In genomic region chr11:55386424-55387063, GRCm38 (mm10) we compare ENCODE assay signal across 7 mouse cellular contexts. TPM values are rescaled to one million over a fixed set of nuclear protein-coding genes. Genes with fewer than 3 reads are reported as not detected.
DNase-seq lines count a peak whose midpoint lies in the region; ATAC-seq and TF ChIP-seq lines count a peak whose summit lies in the region.

No protein-coding gene starts in this region.

- DNase-seq in adrenal gland, postnatal 14 days = peak; percentile 92
- DNase-seq in embryo, embryonic 11.5 days (ENCODE audit: low read depth, low spot score) = peak; percentile 87
- peak; percentile 76 to 85 for DNase-seq in gastrocnemius, postnatal 4 days (ENCODE audit: low spot score in 2 of 2)
- peak; percentile 85 for DNase-seq in kidney, adult 2 months
- peak; percentile 94 for DNase-seq in limb, embryonic 11.5 days (ENCODE audit: low spot score)
- peak; percentile 65 to 82 for DNase-seq in spleen, postnatal 10 days (ENCODE audit: low spot score in 2 of 2)

- H3K4me1 ChIP-seq in kidney, adult 2 months (ENCODE audit: control insufficient read depth, insufficient read depth, low read length) = no peaks in the 10 kb centered on the region
- no peaks in the 10 kb centered on the region for H3K4me1 ChIP-seq in limb, embryonic 11.5 days (ENCODE audit: control insufficient read depth, insufficient read depth, low read length)
- H3K4me1 ChIP-seq in midbrain, embryonic 16.5 days (ENCODE audit: control insufficient read depth, insufficient read depth, low read length) = no peaks in the 10 kb centered on the region

- H3K9me3 ChIP-seq in limb, embryonic 11.5 days (ENCODE audit: control insufficient read depth, low read length) = no peaks in the 10 kb centered on the region
- H3K9me3 ChIP-seq in midbrain, embryonic 16.5 days (replicated peaks; ENCODE audit: control insufficient read depth, low read length, poor library complexity, severe bottlenecking) = no peaks in the 10 kb centered on the region

- H3K27me3 ChIP-seq in kidney, adult 2 months (replicated peaks; ENCODE audit: control insufficient read depth, insufficient read depth, low read length) = no peaks in the 10 kb centered on the region
- no peaks in the 10 kb centered on the region for H3K27me3 ChIP-seq in limb, embryonic 11.5 days (ENCODE audit: control insufficient read depth, insufficient read depth, low read length)
- H3K27me3 ChIP-seq in midbrain, embryonic 16.5 days (ENCODE audit: control insufficient read depth, insufficient read depth, low read depth, low read length) = no peaks in the 10 kb centered on the region

- H3K36me3 ChIP-seq in kidney, adult 2 months (ENCODE audit: control insufficient read depth, insufficient read depth, low read length) = no peaks in the 10 kb centered on the region
- H3K36me3 ChIP-seq in limb, embryonic 11.5 days (ENCODE audit: control insufficient read depth, insufficient read depth, low read length) = no peaks in the 10 kb centered on the region
- no peaks in the 10 kb centered on the region for H3K36me3 ChIP-seq in midbrain, embryonic 16.5 days (ENCODE audit: control insufficient read depth, insufficient read depth, low read length)

- no peak overlapping the region for H3K27ac ChIP-seq in kidney, adult 2 months (ENCODE audit: insufficient read depth, low read depth, low read length)
- no peak overlapping the region for H3K27ac ChIP-seq in limb, embryonic 11.5 days (replicated peaks; ENCODE audit: low read depth, low read length)
- H3K27ac ChIP-seq in midbrain, embryonic 16.5 days (ENCODE audit: low read length) = no peak overlapping the region

- WGBS in kidney, adult 2 months = 17% methylated on average over 11 of the region's 11 CpGs
- 15% methylated on average over 11 of the region's 11 CpGs for whole genome bisulfite sequencing in limb, embryonic 11.5 days
- 13% methylated on average over 11 of the region's 11 CpGs for WGBS in midbrain, embryonic 16.5 days

- ATAC-seq in limb, embryonic 11.5 days (ENCODE audit: insufficient number of reproducible peaks, low FRiP score, low TSS enrichment, low read depth) = peak; percentile 71
- ATAC-seq in midbrain, embryonic 16.5 days = peak; percentile 82

- no peak overlapping the region for H3K9ac ChIP-seq in limb, embryonic 11.5 days (ENCODE audit: low read length)
- H3K9ac ChIP-seq in midbrain, embryonic 16.5 days (ENCODE audit: low read depth, low read length) = no peak overlapping the region

- no peak overlapping the region for H3K4me3 ChIP-seq in kidney, adult 2 months (ENCODE audit: insufficient read depth, low read depth, low read length)
- H3K4me3 ChIP-seq in limb, embryonic 11.5 days (ENCODE audit: low read depth, low read length) = no peak overlapping the region
- no peak overlapping the region for H3K4me3 ChIP-seq in midbrain, embryonic 16.5 days (ENCODE audit: low read depth, low read length)

- TF ChIP-seq POLR2A in kidney, adult 2 months (IDR thresholded peaks at IDR 0.05; ENCODE audit: low read depth, low read length) = no peak

- peak; percentile 97 for TF ChIP-seq CTCF in kidney, adult 2 months (conservative IDR thresholded peaks at IDR 0.05; ENCODE audit: insufficient read depth, insufficient read length, low read depth, low read length)

- H3K4me2 ChIP-seq in limb, embryonic 11.5 days (ENCODE audit: low read depth, severe bottlenecking) = no peak overlapping the region
- peak overlapping the region; percentile 33; the same call in 1 of the 2 replicates for H3K4me2 ChIP-seq in midbrain, embryonic 16.5 days (ENCODE audit: low read length)

RNA-seq across cellular contexts. Expression of gene Sparc, which starts 36.4 kb away (rescaled TPM):
- 2,357 and 2,456 TPM in 2 replicates for total RNA-seq in adrenal gland, postnatal 14 days (2021)
- total RNA-seq in gastrocnemius, postnatal 4 days (2021) = 1,000 to 10,000 TPM; 2,207 to 2,385 TPM
- polyA plus RNA-seq in kidney, adult 2 months (2012; rRNA removed) = 585 and 720 TPM in 2 replicates
- 244 and 249 TPM in 2 replicates for polyA plus RNA-seq in limb, embryonic 11.5 days (2014; fragmentation: Nextera tagmentation; extraction: Ambion mirVana)
- 426 and 452 TPM in 2 replicates for polyA plus RNA-seq in midbrain, embryonic 16.5 days (2015; fragmentation: Nextera tagmentation; extraction: Ambion mirVana)

RNA-seq across cellular contexts. Expression of gene Fat2, which starts 50.2 kb away (rescaled TPM):
- total RNA-seq in adrenal gland, postnatal 14 days (2021) = 0.11 and 0.56 TPM in 2 replicates
- under 1 TPM; 0.10 to 0.18 TPM for total RNA-seq in gastrocnemius, postnatal 4 days (2021)
- 0.06 and 0.11 TPM in 2 replicates for polyA plus RNA-seq in kidney, adult 2 months (2012; rRNA removed)
- polyA plus RNA-seq in limb, embryonic 11.5 days (2014; fragmentation: Nextera tagmentation; extraction: Ambion mirVana) = 0.23 and 0.25 TPM in 2 replicates
- 0.07 and 0.08 TPM in 2 replicates for polyA plus RNA-seq in midbrain, embryonic 16.5 days (2015; fragmentation: Nextera tagmentation; extraction: Ambion mirVana)
